10 mouse cellular contexts compared by ENCODE assay signal in genomic region chr1:165660774-165661173, GRCm38 (mm10). TPM values are rescaled to one million over a fixed set of nuclear protein-coding genes. Genes with fewer than 3 reads are reported as not detected.
DNase-seq lines count a peak whose midpoint lies in the region; ATAC-seq and TF ChIP-seq lines count a peak whose summit lies in the region.
"Had no signal": no experiment of that assay in that cellular context is flagged by ENCODE, and none has a peak within 500 bp of the region (broad histone marks: within the 10 kb centered on the region; RNA-seq: fewer than 3 reads in every experiment).

No protein-coding gene starts in this region.

- peak; percentile 80 for TF ChIP-seq CTCF in brain, embryonic 14.5 days (IDR thresholded peaks at IDR 0.05; ENCODE audit: borderline replicate concordance, extremely low read depth, insufficient read depth, insufficient read length)
- peak; percentile 83 for TF ChIP-seq CTCF in forebrain, postnatal 0 days (IDR thresholded peaks at IDR 0.05; ENCODE audit: low read depth)
- peak; percentile 58 for TF ChIP-seq CTCF in liver, embryonic 14.5 days (IDR thresholded peaks at IDR 0.05; ENCODE audit: low read depth)

- peak; percentile 32 for DNase-seq in right cerebral cortex, adult 18-20 months
- DNase-seq in right cerebral cortex, postnatal 25 days: no peak
- peak; percentile 85 for DNase-seq in brain, embryonic 14.5 days (ENCODE audit: low read depth)
- peak; percentile 89 for DNase-seq in forebrain, postnatal 0 days
- DNase-seq in kidney, adult 9 months: peak; percentile 81
- no peak for DNase-seq in liver, embryonic 14.5 days (ENCODE audit: low read depth in 3 of 3, low spot score in 3 of 3)
- no peak for DNase-seq in urinary bladder, adult 18-20 months (ENCODE audit: low spot score in 2 of 2)

- H3K27ac ChIP-seq in forebrain, postnatal 0 days (ENCODE audit: low read depth, low read length): no peak overlapping the region
- no peak overlapping the region for H3K27ac ChIP-seq in liver, embryonic 14.5 days
- no peak overlapping the region for H3K27ac ChIP-seq in neural tube, embryonic 12.5 days
- H3K27ac ChIP-seq: embryonic facial prominence, embryonic 12.5 days; liver, embryonic 15.5 days had no signal

- H3K27me3 ChIP-seq in forebrain, postnatal 0 days (ENCODE audit: insufficient read depth, low read length): no peaks in the 10 kb centered on the region
- no peaks in the 10 kb centered on the region for H3K27me3 ChIP-seq in liver, embryonic 14.5 days (ENCODE audit: control insufficient read depth, insufficient read depth, low read length)
- H3K27me3 ChIP-seq in neural tube, embryonic 12.5 days (replicated peaks): no peaks in the 10 kb centered on the region
- H3K27me3 ChIP-seq: embryonic facial prominence, embryonic 12.5 days; liver, embryonic 15.5 days had no signal

- H3K36me3 ChIP-seq in forebrain, postnatal 0 days (ENCODE audit: insufficient read depth): no peaks in the 10 kb centered on the region
- H3K36me3 ChIP-seq in liver, embryonic 14.5 days (replicated peaks; ENCODE audit: control insufficient read depth, insufficient read depth, low read depth): no peaks in the 10 kb centered on the region
- H3K36me3 ChIP-seq in neural tube, embryonic 12.5 days: no peaks in the 10 kb centered on the region

- no peaks in the 10 kb centered on the region for H3K9me3 ChIP-seq in forebrain, postnatal 0 days (ENCODE audit: low read length)
- H3K9me3 ChIP-seq in liver, embryonic 14.5 days (ENCODE audit: control insufficient read depth, low read length): no peaks in the 10 kb centered on the region
- H3K9me3 ChIP-seq in neural tube, embryonic 12.5 days: no peaks in the 10 kb centered on the region
- H3K9me3 ChIP-seq: embryonic facial prominence, embryonic 12.5 days; liver, embryonic 15.5 days had no signal

- ATAC-seq in forebrain, postnatal 0 days: peak; percentile 62
- ATAC-seq in liver, embryonic 14.5 days (ENCODE audit: insufficient read depth): no peak
- ATAC-seq in neural tube, embryonic 12.5 days (ENCODE audit: low FRiP score, low read depth): peak; percentile 34; the same call in 1 of the 2 replicates

- no peaks in the 10 kb centered on the region for H3K4me1 ChIP-seq in forebrain, postnatal 0 days (ENCODE audit: insufficient read depth)
- no peaks in the 10 kb centered on the region for H3K4me1 ChIP-seq in liver, embryonic 14.5 days (replicated peaks; ENCODE audit: control insufficient read depth in 2 of 2, insufficient read depth in 2 of 2, low read length in 1 of 2)
- H3K4me1 ChIP-seq in neural tube, embryonic 12.5 days: peaks cover 14% of the 10 kb centered on the region
- H3K4me1 ChIP-seq: embryonic facial prominence, embryonic 12.5 days; liver, embryonic 15.5 days had no signal

- H3K4me2 ChIP-seq in forebrain, postnatal 0 days (ENCODE audit: low read depth): no peak overlapping the region
- H3K4me2 ChIP-seq in liver, embryonic 14.5 days (ENCODE audit: low read depth): no peak overlapping the region
- no peak overlapping the region for H3K4me2 ChIP-seq in neural tube, embryonic 12.5 days (replicated peaks)
- H3K4me2 ChIP-seq: embryonic facial prominence, embryonic 12.5 days; liver, embryonic 15.5 days had no signal

- no peak overlapping the region for H3K4me3 ChIP-seq in forebrain, postnatal 0 days (ENCODE audit: low read depth, low read length)
- H3K4me3 ChIP-seq in liver, embryonic 14.5 days (ENCODE audit: insufficient read depth in 1 of 2, low read depth in 2 of 2, low read length in 2 of 2): no peak overlapping the region
- no peak overlapping the region for H3K4me3 ChIP-seq in neural tube, embryonic 12.5 days
- H3K4me3 ChIP-seq: embryonic facial prominence, embryonic 12.5 days; liver, embryonic 15.5 days had no signal

- no peak for TF ChIP-seq EP300 in liver, embryonic 14.5 days (IDR thresholded peaks at IDR 0.05; ENCODE audit: low read depth)

- TF ChIP-seq POLR2A in brain, embryonic 14.5 days (IDR thresholded peaks at IDR 0.05; ENCODE audit: borderline replicate concordance, extremely low read depth, insufficient read depth, insufficient read length, poor library complexity, severe bottlenecking): no peak

- no peak overlapping the region for H3K9ac ChIP-seq in forebrain, postnatal 0 days
- H3K9ac ChIP-seq in liver, embryonic 14.5 days (replicated peaks): no peak overlapping the region
- no peak overlapping the region for H3K9ac ChIP-seq in neural tube, embryonic 12.5 days
- H3K9ac ChIP-seq: embryonic facial prominence, embryonic 12.5 days; liver, embryonic 15.5 days had no signal

- WGBS in forebrain, postnatal 0 days: 8% methylated on average over 4 of the region's 4 CpGs
- 37% methylated on average over 4 of the region's 4 CpGs for WGBS in liver, embryonic 14.5 days (ENCODE audit: insufficient replicate concordance)
- 19% methylated on average over 4 of the region's 4 CpGs for WGBS in neural tube, embryonic 12.5 days

RNA-seq across cellular contexts. Expression of gene Mpzl1, which starts 26.4 kb away (rescaled TPM):
- polyA plus RNA-seq in brain, embryonic 14.5 days (2012; rRNA removed): 142 and 156 TPM in 2 replicates
- 23.9 and 25.2 TPM in 2 replicates for total RNA-seq in forebrain, postnatal 0 days (2014; rRNA removed)
- polyA plus RNA-seq in forebrain, postnatal 0 days (2015; fragmentation: Nextera tagmentation; extraction: Ambion mirVana): 117 and 127 TPM in 2 replicates
- 18.1 and 19.4 TPM in 2 replicates for polyA plus RNA-seq in liver, embryonic 14.5 days (2012; rRNA removed)
- polyA plus RNA-seq in liver, embryonic 14.5 days (2014; fragmentation: Nextera tagmentation; extraction: Ambion mirVana): 24.6 and 25.1 TPM in 2 replicates
- polyA plus RNA-seq in neural tube, embryonic 12.5 days (2016; fragmentation: Nextera tagmentation; extraction: Ambion mirVana): 140 and 147 TPM in 2 replicates

RNA-seq across cellular contexts. Expression of gene Rcsd1, which starts 48.8 kb away (rescaled TPM):
- 7.9 and 10.1 TPM in 2 replicates for polyA plus RNA-seq in brain, embryonic 14.5 days (2012; rRNA removed)
- 5.9 and 8.0 TPM in 2 replicates for total RNA-seq in forebrain, postnatal 0 days (2014; rRNA removed)
- polyA plus RNA-seq in forebrain, postnatal 0 days (2015; fragmentation: Nextera tagmentation; extraction: Ambion mirVana): 7.5 and 7.9 TPM in 2 replicates
- polyA plus RNA-seq in liver, embryonic 14.5 days (2012; rRNA removed): 3.5 and 4.8 TPM in 2 replicates
- polyA plus RNA-seq in liver, embryonic 14.5 days (2014; fragmentation: Nextera tagmentation; extraction: Ambion mirVana): 2.4 and 3.4 TPM in 2 replicates
- 13.8 and 15.2 TPM in 2 replicates for polyA plus RNA-seq in neural tube, embryonic 12.5 days (2016; fragmentation: Nextera tagmentation; extraction: Ambion mirVana)

Comparison
In these comparisons a context has a peak if more than half of its experiments do, and no peak if none do; other contexts are left out.
1. DNase-seq: peak in right cerebral cortex, adult 18-20 months (single experiment), brain, embryonic 14.5 days (single experiment), forebrain, postnatal 0 days (single experiment) and kidney, adult 9 months (single experiment); none in right cerebral cortex, postnatal 25 days (single experiment), liver, embryonic 14.5 days (0 of 3) and urinary bladder, adult 18-20 months (0 of 2).
2. Peak in every context shown above with its lines, with median percentiles within 50 percentile points of each other: CTCF ChIP-seq.